Mouse (Mus musculus) hindbrain, embryonic 15.5 days (tissue): Measurements from ENCODE around the gene Dnajc6. TPM values are rescaled to one million over a fixed set of nuclear protein-coding genes. Genes with fewer than 3 reads are reported as not detected.

Source experiments
- ATAC-seq: fragments of 200-750 bp; cut with Nextera tagmentation; 2 replicates; pipeline ENCODE4 v1.8.0; 2017; ENCODE audit warnings: low read depth, moderate number of reproducible peaks, moderate TSS enrichment; ENCODE audit not compliant: low FRiP score
- H3K27ac ChIP-seq: fragments of 300-500 bp; sonication (generic); replicated peaks from 2 replicates; pipeline ENCODE4 v1.5.1; 2015; ENCODE audit warnings: mild to moderate bottlenecking, inconsistent platforms
- H3K27me3 ChIP-seq: fragments of 300-500 bp; sonication (generic); 2 replicates; pipeline ENCODE4 v1.6.1; 2015; ENCODE audit warnings: control low read depth, inconsistent platforms
- H3K36me3 ChIP-seq: fragments of 300-500 bp; sonication (generic); 2 replicates; pipeline ENCODE4 v1.6.1; 2015; ENCODE audit warnings: control low read depth, inconsistent platforms
- H3K4me1 ChIP-seq: fragments of 300-500 bp; sonication (generic); replicated peaks from 2 replicates; pipeline ENCODE4 v1.6.1; 2015; ENCODE audit warnings: control low read depth, inconsistent platforms
- H3K4me2 ChIP-seq: fragments of 300-500 bp; sonication (generic); 2 replicates; pipeline ENCODE4 v1.6.1; 2015; ENCODE audit warnings: moderate library complexity, mild to moderate bottlenecking, inconsistent platforms
- H3K4me3 ChIP-seq: fragments of 300-500 bp; sonication (generic); 2 replicates; pipeline ENCODE4 v1.5.1; 2015; ENCODE audit warnings: mild to moderate bottlenecking, inconsistent platforms
- H3K9ac ChIP-seq: fragments of 300-500 bp; sonication (generic); 2 replicates; pipeline ENCODE4 v1.6.1; 2015; ENCODE audit warnings: inconsistent platforms
- H3K9me3 ChIP-seq: fragments of 300-500 bp; sonication (generic); 2 replicates; pipeline ENCODE4 v1.6.1; 2016; ENCODE audit warnings: control low read depth, inconsistent platforms
- WGBS: fragments of 180-500 bp; shearing (Covaris S2); methylation state at CpG from one replicate; pipeline ENCODE4 v1.1.7; 2015; 5-methylcytosine and 5-hydroxymethylcytosine counted together
- polyA plus RNA-seq: library from polyadenylated mRNA; unstranded; fragments of >200 nt; fragmentation: Nextera tagmentation; extraction: Ambion mirVana; gene quantifications from 2 replicates; pipeline ENCODE4 v1.2.1, GENCODE M21; 2015

Dnajc6 gene
- polyA plus RNA-seq, 1 experiment from 2014 or later, result 60.4 TPM

GRCm38 (mm10) chr4:101581156-101581555 is 84.7 kb downstream of the Dnajc6 start:
- ATAC-seq, result no peak
- H3K4me1 ChIP-seq, result peaks cover 24% of the 10 kb centered on the region
- H3K9me3 ChIP-seq, result no peaks in the 10 kb centered on the region
- no peaks in the 10 kb centered on the region for H3K36me3 ChIP-seq
- no peak overlapping the region for H3K4me2 ChIP-seq
- no peaks in the 10 kb centered on the region for H3K27me3 ChIP-seq
- H3K27ac ChIP-seq, result no peak overlapping the region
- 80% methylated on average over 4 of the region's 4 CpGs for WGBS
- no peak overlapping the region for H3K9ac ChIP-seq
- H3K4me3 ChIP-seq, result no peak overlapping the region

- no peak overlapping the region for H3K27ac ChIP-seq
- H3K9ac ChIP-seq, result no peak overlapping the region
- ATAC-seq, result no peak
- no peaks in the 10 kb centered on the region for H3K36me3 ChIP-seq
- H3K4me2 ChIP-seq, result no peak overlapping the region
- no peaks in the 10 kb centered on the region for H3K9me3 ChIP-seq
- no peak overlapping the region for H3K4me3 ChIP-seq
- whole genome bisulfite sequencing, result 76% methylated on average over 2 of the region's 2 CpGs
- H3K4me1 ChIP-seq, result peaks cover 24% of the 10 kb centered on the region
- no peaks in the 10 kb centered on the region for H3K27me3 ChIP-seq
Observed at GRCm38 (mm10) chr4:101582882-101583281, 86.4 kb downstream of the Dnajc6 start.

GRCm38 (mm10) chr4:101584524-101585454 is 88.3 kb downstream of the Dnajc6 start:
- WGBS, result 28% methylated on average over 19 of the region's 19 CpGs
- H3K4me2 ChIP-seq, result no peak overlapping the region

GRCm38 (mm10) chr4:101585455-101586184 is 89.2 kb downstream of the Dnajc6 start:
- Histone ChIP-seq H3K27ac (peak overlapping the region; percentile 53; the same call in 1 of the 2 replicates), H3K4me1 (peaks cover 21% of the 10 kb centered on the region), H3K27me3 (no peaks in the 10 kb centered on the region), H3K9ac (no peak overlapping the region), H3K4me2 (no peak overlapping the region), H3K36me3 (no peaks in the 10 kb centered on the region), H3K9me3 (no peaks in the 10 kb centered on the region), H3K4me3 (no peak overlapping the region)
- 63% methylated on average over 8 of the region's 8 CpGs for WGBS
- no peak; the same call in 1 of the 2 replicates for ATAC-seq

More at GRCm38 (mm10) chr4:101584524-101585454, 88.3 kb downstream of the Dnajc6 start:
- H3K36me3 ChIP-seq, result no peaks in the 10 kb centered on the region
- H3K27ac ChIP-seq, result peak overlapping the region; percentile 53
- no peaks in the 10 kb centered on the region for H3K27me3 ChIP-seq
- ATAC-seq, result peak; percentile 65
- H3K4me3 ChIP-seq, result no peak overlapping the region
- H3K4me1 ChIP-seq, result peaks cover 22% of the 10 kb centered on the region
- no peak overlapping the region for H3K9ac ChIP-seq
- H3K9me3 ChIP-seq, result no peaks in the 10 kb centered on the region

GRCm38 (mm10) chr4:101588932-101589331 is 92.5 kb downstream of the Dnajc6 start:
- WGBS, result 50% methylated on average over 8 of the region's 8 CpGs

GRCm38 (mm10) chr4:101589771-101590170 is 93.3 kb downstream of the Dnajc6 start:
- Histone ChIP-seq H3K9me3 (no peaks in the 10 kb centered on the region), H3K4me3 (no peak overlapping the region), H3K9ac (no peak overlapping the region), H3K27me3 (no peaks in the 10 kb centered on the region), H3K4me1 (peaks cover 14% of the 10 kb centered on the region), H3K4me2 (no peak overlapping the region), H3K27ac (no peak overlapping the region), H3K36me3 (no peaks in the 10 kb centered on the region)
- WGBS, result 94% methylated on average over 3 of the region's 3 CpGs
- ATAC-seq, result no peak

More at GRCm38 (mm10) chr4:101588932-101589331, 92.5 kb downstream of the Dnajc6 start:
- H3K9me3 ChIP-seq, result no peaks in the 10 kb centered on the region
- no peak for ATAC-seq
- H3K27ac ChIP-seq, result no peak overlapping the region
- no peaks in the 10 kb centered on the region for H3K36me3 ChIP-seq
- H3K4me2 ChIP-seq, result no peak overlapping the region
- H3K4me1 ChIP-seq, result peaks cover 16% of the 10 kb centered on the region
- H3K27me3 ChIP-seq, result no peaks in the 10 kb centered on the region
- no peak overlapping the region for H3K9ac ChIP-seq
- no peak overlapping the region for H3K4me3 ChIP-seq

- H3K36me3 ChIP-seq, result no peaks in the 10 kb centered on the region
- no peaks in the 10 kb centered on the region for H3K9me3 ChIP-seq
- no peak overlapping the region for H3K4me2 ChIP-seq
- H3K27ac ChIP-seq, result no peak overlapping the region
- no peaks in the 10 kb centered on the region; the same call in 1 of the 2 replicates for H3K4me1 ChIP-seq
- no peak for ATAC-seq
- no peak overlapping the region for H3K9ac ChIP-seq
- 92% methylated on average over 1 of the region's 1 CpGs for WGBS
- no peaks in the 10 kb centered on the region for H3K27me3 ChIP-seq
- no peak overlapping the region for H3K4me3 ChIP-seq
Observed at GRCm38 (mm10) chr4:101591400-101591799, 95.0 kb downstream of the Dnajc6 start.

- no peak overlapping the region for H3K27ac ChIP-seq
- WGBS, result 84% methylated on average over 3 of the region's 3 CpGs
- no peaks in the 10 kb centered on the region for H3K27me3 ChIP-seq
- no peak overlapping the region for H3K9ac ChIP-seq
- no peak overlapping the region for H3K4me3 ChIP-seq
- no peak for ATAC-seq
- H3K36me3 ChIP-seq, result no peaks in the 10 kb centered on the region
- no peaks in the 10 kb centered on the region for H3K9me3 ChIP-seq
- H3K4me2 ChIP-seq, result no peak overlapping the region
- no peaks in the 10 kb centered on the region; the same call in 1 of the 2 replicates for H3K4me1 ChIP-seq
Observed at GRCm38 (mm10) chr4:101592466-101592865, 96.0 kb downstream of the Dnajc6 start.

- no peak overlapping the region for H3K4me2 ChIP-seq
- no peak for ATAC-seq
- H3K27me3 ChIP-seq, result no peaks in the 10 kb centered on the region
- no peak overlapping the region for H3K9ac ChIP-seq
- no peak overlapping the region for H3K4me3 ChIP-seq
- H3K9me3 ChIP-seq, result no peaks in the 10 kb centered on the region
- H3K4me1 ChIP-seq, result no peaks in the 10 kb centered on the region
- no peak overlapping the region for H3K27ac ChIP-seq
- H3K36me3 ChIP-seq, result peaks cover 15% of the 10 kb centered on the region
Observed at GRCm38 (mm10) chr4:101601758-101602157, 105.3 kb downstream of the Dnajc6 start.

GRCm38 (mm10) chr4:101603635-101604034 is 107.2 kb downstream of the Dnajc6 start:
- 84% methylated on average over 3 of the region's 3 CpGs for whole genome bisulfite sequencing
- H3K4me1 ChIP-seq, result no peaks in the 10 kb centered on the region
- no peak overlapping the region for H3K4me3 ChIP-seq
- no peak for ATAC-seq
- H3K4me2 ChIP-seq, result no peak overlapping the region
- H3K27me3 ChIP-seq, result no peaks in the 10 kb centered on the region
- peaks cover 8% of the 10 kb centered on the region for H3K36me3 ChIP-seq
- H3K9ac ChIP-seq, result no peak overlapping the region
- no peak overlapping the region for H3K27ac ChIP-seq
- H3K9me3 ChIP-seq, result no peaks in the 10 kb centered on the region

- H3K27me3 ChIP-seq, result no peaks in the 10 kb centered on the region
- no peak overlapping the region for H3K27ac ChIP-seq
- H3K9ac ChIP-seq, result no peak overlapping the region
- no peak overlapping the region for H3K4me2 ChIP-seq
- H3K36me3 ChIP-seq, result peaks cover 74% of the 10 kb centered on the region
- H3K9me3 ChIP-seq, result no peaks in the 10 kb centered on the region
- WGBS, result 85% methylated on average over 5 of the region's 5 CpGs
- ATAC-seq, result no peak
- H3K4me3 ChIP-seq, result no peak overlapping the region
- H3K4me1 ChIP-seq, result no peaks in the 10 kb centered on the region
Observed at GRCm38 (mm10) chr4:101616520-101616919, 120.1 kb downstream of the Dnajc6 start.

GRCm38 (mm10) chr4:101617742-101618141 is 121.3 kb downstream of the Dnajc6 start:
- no peak overlapping the region for H3K4me3 ChIP-seq
- H3K9me3 ChIP-seq, result no peaks in the 10 kb centered on the region
- peaks cover 77% of the 10 kb centered on the region for H3K36me3 ChIP-seq
- 70% methylated on average over 2 of the region's 2 CpGs for WGBS
- no peak overlapping the region for H3K9ac ChIP-seq
- no peak overlapping the region for H3K4me2 ChIP-seq
- H3K4me1 ChIP-seq, result no peaks in the 10 kb centered on the region
- no peak for ATAC-seq
- H3K27me3 ChIP-seq, result no peaks in the 10 kb centered on the region
- H3K27ac ChIP-seq, result no peak overlapping the region
